Mouse (Mus musculus) right cerebral cortex, adult 2 months (tissue): ENCODE measurements around the gene Jazf1.
A peak's percentile ranks its signal among the peaks of the same experiment; 100 is the strongest.

ENCODE experiments used
- DNase-seq, 2 experiments: peaks; one replicate each; pipeline ENCODE4 v3.0.0; 2021 to 2022; ENCODE audit warnings: low spot score in 2 of 2

Gene Jazf1

GRCm38 (mm10) chr6:52912143-52912918, 156.1 kb downstream of the Jazf1 start:
- no peak for DNase-seq

GRCm38 (mm10) chr6:52906801-52907200, 161.6 kb downstream of the Jazf1 start:
- DNase-seq, result no peak

GRCm38 (mm10) chr6:52905100-52905499, 163.3 kb downstream of the Jazf1 start:
- no peak for DNase-seq

- peak; percentile 24 to 25 for DNase-seq
Observed at GRCm38 (mm10) chr6:52903226-52903960, 165.0 kb downstream of the Jazf1 start.

- DNase-seq, result no peak
Observed at GRCm38 (mm10) chr6:52899574-52900245, 168.7 kb downstream of the Jazf1 start.

GRCm38 (mm10) chr6:52895075-52895474, 173.4 kb downstream of the Jazf1 start:
- no peak for DNase-seq

GRCm38 (mm10) chr6:52894501-52894823, 174.0 kb downstream of the Jazf1 start:
- no peak for DNase-seq

GRCm38 (mm10) chr6:52893811-52894500, 174.5 kb downstream of the Jazf1 start:
- no peak for DNase-seq

GRCm38 (mm10) chr6:52892978-52893377, 175.5 kb downstream of the Jazf1 start:
- no peak for DNase-seq

GRCm38 (mm10) chr6:52887541-52888203, 180.8 kb downstream of the Jazf1 start:
- DNase-seq, result no peak

- DNase-seq, result no peak
Observed at GRCm38 (mm10) chr6:52883773-52884172, 184.7 kb downstream of the Jazf1 start.

GRCm38 (mm10) chr6:52877176-52877575, 191.3 kb downstream of the Jazf1 start:
- no peak for DNase-seq

GRCm38 (mm10) chr6:52871306-52871705, 197.1 kb downstream of the Jazf1 start:
- DNase-seq, result no peak

GRCm38 (mm10) chr6:52869252-52869651, 199.2 kb downstream of the Jazf1 start:
- DNase-seq, result no peak

- DNase-seq, result no peak
Observed at GRCm38 (mm10) chr6:52868352-52868751, 200.1 kb downstream of the Jazf1 start.

GRCm38 (mm10) chr6:52861928-52862327, 206.5 kb downstream of the Jazf1 start:
- no peak for DNase-seq

- DNase-seq, result peak in 1 of 2 experiments; percentile 32
Observed at GRCm38 (mm10) chr6:52861186-52861820, 207.1 kb downstream of the Jazf1 start.

GRCm38 (mm10) chr6:52860713-52861112, 207.7 kb downstream of the Jazf1 start:
- DNase-seq, result no peak

- no peak for DNase-seq
Observed at GRCm38 (mm10) chr6:52858911-52859431, 209.5 kb downstream of the Jazf1 start.

GRCm38 (mm10) chr6:52852404-52853107, 215.9 kb downstream of the Jazf1 start:
- no peak for DNase-seq
